In the genomic region with DNA sequence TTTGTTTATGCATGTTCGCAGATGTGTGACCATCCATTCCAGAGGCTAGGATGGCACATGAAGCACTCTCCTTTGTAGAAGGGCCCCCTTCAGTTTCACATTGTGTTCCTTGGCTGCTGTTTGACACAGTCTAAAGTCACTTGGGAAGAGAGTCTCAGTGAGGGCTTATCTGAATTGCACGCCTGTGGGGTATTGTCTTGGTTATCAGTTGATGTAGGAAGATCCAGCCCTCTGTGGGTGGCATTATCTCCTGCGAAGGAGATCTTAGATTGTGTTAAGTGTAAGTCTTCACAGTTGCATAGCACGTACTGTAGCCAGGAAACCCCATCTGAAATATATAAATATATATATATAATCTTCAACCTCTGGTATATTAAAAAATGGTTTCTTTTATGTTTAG, we compare ENCODE assay signal across 18 mouse cellular contexts.
"Had no signal": no experiment of that assay in that cellular context is flagged by ENCODE, and none has a peak within 500 bp of the region (broad histone marks: within the 10 kb centered on the region; RNA-seq: fewer than 3 reads in every experiment).

No protein-coding gene starts in this region.

- DNase-seq: kidney, adult 18-20 months; kidney, postnatal 25 days; layer of hippocampus, adult 9-11 months; layer of hippocampus, postnatal 36 days; lung, embryonic 14.5 days; lung, postnatal 10 days; lung, postnatal 4 days; retina, postnatal 1 day; right cerebral cortex, postnatal 4 days; spleen, adult 18-20 months; thymus, adult 18-20 months; thymus, postnatal 14 days had no signal

- H3K4me1 ChIP-seq: midbrain, embryonic 12.5 days; neural tube, embryonic 13.5 days had no signal

- H3K4me2 ChIP-seq: kidney, embryonic 15.5 days; limb, embryonic 15.5 days; lung, embryonic 14.5 days; midbrain, embryonic 12.5 days; neural tube, embryonic 13.5 days had no signal

- H3K27me3 ChIP-seq: kidney, embryonic 15.5 days; limb, embryonic 15.5 days; megakaryocyte, embryonic 14.5 days; midbrain, embryonic 12.5 days; neural tube, embryonic 13.5 days had no signal

- H3K9me3 ChIP-seq: kidney, embryonic 15.5 days; limb, embryonic 15.5 days; megakaryocyte, embryonic 14.5 days; midbrain, embryonic 12.5 days; neural tube, embryonic 13.5 days had no signal

- ATAC-seq: midbrain, embryonic 16.5 days had no signal

- H3K27ac ChIP-seq: kidney, embryonic 15.5 days; limb, embryonic 15.5 days; midbrain, embryonic 12.5 days; neural tube, embryonic 13.5 days had no signal

- H3K9ac ChIP-seq: kidney, embryonic 15.5 days; limb, embryonic 15.5 days; lung, embryonic 14.5 days; midbrain, embryonic 12.5 days; neural tube, embryonic 13.5 days had no signal

- H3K4me3 ChIP-seq: kidney, embryonic 15.5 days; limb, embryonic 15.5 days; megakaryocyte, embryonic 14.5 days; midbrain, embryonic 12.5 days; neural tube, embryonic 13.5 days had no signal
